Mouse (Mus musculus): ENCODE results near the gene Daw1. TPM values are rescaled to one million over a fixed set of nuclear protein-coding genes. Genes with fewer than 3 reads are reported as not detected.

Daw1 gene
- total and polyA plus RNA-seq, 2 experiments from 2014 or later = not detected

DNA sequence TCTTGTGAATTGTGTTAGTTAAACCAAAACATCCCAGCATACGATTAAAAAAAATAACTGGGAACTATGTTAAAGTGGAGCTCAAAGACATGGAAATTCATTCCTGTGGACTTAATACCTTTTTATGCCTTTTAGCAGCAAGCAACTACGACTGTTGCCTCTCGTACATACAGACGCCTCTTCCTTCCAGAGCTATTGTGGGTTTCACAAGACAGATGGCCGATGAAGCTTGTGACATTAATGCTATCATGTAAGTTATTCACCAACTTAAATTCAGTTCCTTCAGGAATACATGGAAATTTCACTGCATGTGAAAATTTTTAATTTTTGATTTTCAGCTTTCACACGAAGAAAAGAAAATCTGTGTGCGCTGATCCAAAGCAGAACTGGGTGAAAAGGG lies 41.9 kb upstream of the Daw1 start:
- no peak for TF ChIP-seq EP300 (IDR thresholded peaks at IDR 0.05; ENCODE audit: low read depth)
- no peak for TF ChIP-seq CTCF (IDR thresholded peaks at IDR 0.05; ENCODE audit: low read depth)
- H3K4me2 ChIP-seq (ENCODE audit: low read depth, low read length) = no peak overlapping the region
- WGBS = 89% methylated on average over 7 of the region's 7 CpGs

DNA sequence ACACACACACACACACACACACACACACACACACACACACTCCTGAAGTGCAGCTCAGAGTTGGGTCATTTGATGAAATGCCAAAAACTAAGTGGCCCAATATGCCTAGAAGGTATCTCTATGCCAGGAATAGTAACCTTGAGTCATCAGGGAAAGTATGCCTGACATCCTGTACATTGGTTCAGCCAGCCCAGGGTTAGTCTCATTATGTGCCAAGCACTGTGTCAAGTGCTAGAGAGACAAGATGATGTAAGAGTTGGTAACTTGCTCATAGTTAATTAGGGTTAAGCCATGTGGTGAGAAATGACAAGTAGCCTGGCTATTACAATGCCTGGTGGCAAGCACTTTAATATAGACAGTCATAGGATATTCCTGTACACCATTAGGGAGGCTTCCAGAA lies 39.6 kb upstream of the Daw1 start:
- peak; percentile 84 for DNase-seq (ENCODE audit: low spot score)
- Histone ChIP-seq H3K9ac (replicated peaks; ENCODE audit: low read depth, low read length) (no peak overlapping the region), H3K36me3 (replicated peaks; ENCODE audit: control insufficient read depth, insufficient read depth, low read length) (no peaks in the 10 kb centered on the region), H3K4me1 (ENCODE audit: control insufficient read depth, insufficient read depth) (peaks cover 11% of the 10 kb centered on the region), H3K4me2 (ENCODE audit: low read depth, low read length) (no peak overlapping the region), H3K27me3 (ENCODE audit: control insufficient read depth, insufficient read depth, low read length) (no peaks in the 10 kb centered on the region), H3K27ac (ENCODE audit: low read depth) (peak overlapping the region; percentile 22; the same call in 1 of the 2 replicates), H3K4me3 (ENCODE audit: low read depth, low read length) (no peak overlapping the region), H3K9me3 (replicated peaks; ENCODE audit: control insufficient read depth, low read length) (no peaks in the 10 kb centered on the region)
- TF ChIP-seq CTCF (IDR thresholded peaks at IDR 0.05; ENCODE audit: low read depth) (no peak), EP300 (IDR thresholded peaks at IDR 0.05; ENCODE audit: low read depth) (no peak)
- ATAC-seq (ENCODE audit: insufficient read depth, low read depth) = peak; percentile 95

More for the DNA sequence above, 41.9 kb upstream of the Daw1 start:
- H3K9me3 ChIP-seq (replicated peaks; ENCODE audit: control insufficient read depth, low read length) = no peaks in the 10 kb centered on the region
- H3K27me3 ChIP-seq (ENCODE audit: control insufficient read depth, insufficient read depth, low read length) = no peaks in the 10 kb centered on the region
- ATAC-seq (ENCODE audit: insufficient read depth, low read depth) = no peak
- H3K4me1 ChIP-seq (ENCODE audit: control insufficient read depth, insufficient read depth) = peaks cover 11% of the 10 kb centered on the region
- DNase-seq (ENCODE audit: low spot score) = no peak
- no peak overlapping the region for H3K9ac ChIP-seq (replicated peaks; ENCODE audit: low read depth, low read length)
- no peaks in the 10 kb centered on the region for H3K36me3 ChIP-seq (replicated peaks; ENCODE audit: control insufficient read depth, insufficient read depth, low read length)
- H3K4me3 ChIP-seq (ENCODE audit: low read depth, low read length) = no peak overlapping the region
- no peak overlapping the region for H3K27ac ChIP-seq (ENCODE audit: low read depth)

DNA sequence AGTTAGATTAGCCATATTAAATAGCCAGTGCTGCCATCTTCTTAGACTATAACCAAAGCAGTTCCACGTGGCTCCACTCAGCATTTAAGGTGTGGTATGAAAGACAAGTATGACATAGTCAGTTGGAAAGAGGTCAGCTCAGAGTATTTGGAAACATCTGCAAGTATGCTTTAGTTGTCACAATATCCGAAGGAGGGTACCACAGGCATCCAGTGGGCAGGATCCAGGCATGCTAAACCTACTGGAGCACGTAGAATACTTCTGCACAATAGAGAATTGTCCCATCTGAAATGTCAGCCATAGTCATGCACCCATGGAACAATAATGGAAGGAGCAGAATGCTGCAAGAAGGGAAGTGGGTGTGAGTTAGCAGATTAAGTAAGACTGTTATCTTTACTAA lies 39.2 kb upstream of the Daw1 start:
- WGBS = 71% methylated on average over 3 of the region's 3 CpGs

DNA sequence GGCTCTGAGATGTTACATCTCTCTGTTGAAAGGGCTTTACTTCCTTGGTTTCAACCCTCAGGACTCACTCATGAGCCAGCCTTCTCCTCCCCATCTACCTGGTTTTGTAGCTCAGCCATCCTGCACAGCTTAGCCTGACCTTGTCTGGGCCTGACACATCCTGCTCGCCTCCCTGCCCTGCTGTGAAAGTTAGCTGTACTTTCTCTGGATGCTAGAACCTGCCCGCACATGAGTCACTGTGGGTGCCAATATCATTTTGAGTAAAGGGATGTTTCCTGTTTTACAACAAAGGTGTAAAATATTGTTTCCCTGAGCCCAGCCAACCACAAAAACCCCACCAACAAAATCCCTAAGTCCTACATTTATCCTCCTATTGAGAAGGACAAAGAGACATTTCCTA lies 36.4 kb upstream of the Daw1 start:
- Histone ChIP-seq H3K36me3 (replicated peaks; ENCODE audit: control insufficient read depth, insufficient read depth, low read length) (no peaks in the 10 kb centered on the region), H3K9me3 (replicated peaks; ENCODE audit: control insufficient read depth, low read length) (no peaks in the 10 kb centered on the region), H3K27me3 (ENCODE audit: control insufficient read depth, insufficient read depth, low read length) (no peaks in the 10 kb centered on the region), H3K9ac (replicated peaks; ENCODE audit: low read depth, low read length) (no peak overlapping the region), H3K4me3 (ENCODE audit: low read depth, low read length) (no peak overlapping the region), H3K4me2 (ENCODE audit: low read depth, low read length) (no peak overlapping the region), H3K4me1 (ENCODE audit: control insufficient read depth, insufficient read depth) (peaks cover 6% of the 10 kb centered on the region), H3K27ac (ENCODE audit: low read depth) (no peak overlapping the region)
- 76% methylated on average over 2 of the region's 2 CpGs for WGBS
- ATAC-seq (ENCODE audit: insufficient read depth, low read depth) (no peak), DNase-seq (ENCODE audit: low spot score) (no peak)
- TF ChIP-seq CTCF (IDR thresholded peaks at IDR 0.05; ENCODE audit: low read depth) (no peak), EP300 (IDR thresholded peaks at IDR 0.05; ENCODE audit: low read depth) (no peak)

More for the DNA sequence above, 39.2 kb upstream of the Daw1 start:
- Histone ChIP-seq H3K4me2 (ENCODE audit: low read depth, low read length) (no peak overlapping the region), H3K27ac (ENCODE audit: low read depth) (peak overlapping the region; percentile 22; the same call in 1 of the 2 replicates), H3K9ac (replicated peaks; ENCODE audit: low read depth, low read length) (no peak overlapping the region), H3K9me3 (replicated peaks; ENCODE audit: control insufficient read depth, low read length) (no peaks in the 10 kb centered on the region), H3K27me3 (ENCODE audit: control insufficient read depth, insufficient read depth, low read length) (no peaks in the 10 kb centered on the region), H3K4me1 (ENCODE audit: control insufficient read depth, insufficient read depth) (peaks cover 11% of the 10 kb centered on the region), H3K4me3 (ENCODE audit: low read depth, low read length) (no peak overlapping the region), H3K36me3 (replicated peaks; ENCODE audit: control insufficient read depth, insufficient read depth, low read length) (no peaks in the 10 kb centered on the region)
- DNase-seq (ENCODE audit: low spot score) = no peak
- TF ChIP-seq EP300 (IDR thresholded peaks at IDR 0.05; ENCODE audit: low read depth) (no peak), CTCF (IDR thresholded peaks at IDR 0.05; ENCODE audit: low read depth) (no peak)
- no peak for ATAC-seq (ENCODE audit: insufficient read depth, low read depth)

DNA sequence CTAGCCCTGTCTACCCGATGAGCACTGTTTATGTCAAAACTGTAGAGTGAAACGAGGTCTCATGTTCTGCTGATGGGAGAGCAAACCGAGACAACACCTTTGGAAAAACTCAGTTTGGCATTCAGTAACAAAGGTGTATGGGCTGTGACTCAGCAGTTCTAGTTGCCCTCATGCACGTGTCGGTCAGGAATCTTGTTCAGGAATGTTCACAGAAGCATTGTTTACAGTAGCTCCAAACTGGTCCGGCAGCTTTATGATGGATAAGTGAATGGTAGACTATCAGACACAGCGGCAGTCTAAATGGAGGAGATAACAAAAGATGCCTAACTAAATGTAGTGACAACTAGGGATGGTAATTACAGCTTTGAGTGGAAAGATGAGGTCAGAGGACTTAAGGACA lies 23.7 kb upstream of the Daw1 start:
- no peaks in the 10 kb centered on the region for H3K4me1 ChIP-seq (ENCODE audit: control insufficient read depth, insufficient read depth)
- no peak overlapping the region for H3K4me3 ChIP-seq (ENCODE audit: low read depth, low read length)
- H3K9me3 ChIP-seq (replicated peaks; ENCODE audit: control insufficient read depth, low read length) = no peaks in the 10 kb centered on the region
- H3K4me2 ChIP-seq (ENCODE audit: low read depth, low read length) = no peak overlapping the region
- H3K9ac ChIP-seq (replicated peaks; ENCODE audit: low read depth, low read length) = no peak overlapping the region
- ATAC-seq (ENCODE audit: insufficient read depth, low read depth) (no peak), DNase-seq (ENCODE audit: low spot score) (no peak)
- no peaks in the 10 kb centered on the region for H3K36me3 ChIP-seq (replicated peaks; ENCODE audit: control insufficient read depth, insufficient read depth, low read length)
- no peak overlapping the region for H3K27ac ChIP-seq (ENCODE audit: low read depth)
- 51% methylated on average over 7 of the region's 7 CpGs for WGBS
- H3K27me3 ChIP-seq (ENCODE audit: control insufficient read depth, insufficient read depth, low read length) = no peaks in the 10 kb centered on the region
- no peak for TF ChIP-seq EP300 (IDR thresholded peaks at IDR 0.05; ENCODE audit: low read depth)
- no peak for TF ChIP-seq CTCF (IDR thresholded peaks at IDR 0.05; ENCODE audit: low read depth)

DNA sequence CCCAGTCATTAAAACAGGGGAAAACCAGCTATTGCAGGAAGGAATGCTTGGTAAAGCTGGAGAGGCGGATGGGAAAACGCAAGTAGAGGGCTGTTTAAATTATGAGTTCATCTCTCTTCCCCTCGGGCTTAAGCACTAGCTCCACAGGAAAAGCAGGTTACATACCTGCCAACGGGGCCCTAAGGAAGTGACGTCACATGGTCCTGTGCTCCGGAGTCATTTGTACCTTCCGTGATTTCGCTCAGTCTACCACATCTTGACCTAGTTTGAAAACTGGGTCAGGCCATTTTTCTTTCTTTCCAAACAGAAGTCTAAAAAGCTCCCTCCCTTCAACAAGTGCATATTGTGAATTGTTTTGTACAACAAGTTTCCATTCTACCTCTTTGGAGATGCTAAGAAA lies 21.7 kb upstream of the Daw1 start:
- ATAC-seq (ENCODE audit: insufficient read depth, low read depth) (no peak), DNase-seq (ENCODE audit: low spot score) (no peak)
- Histone ChIP-seq H3K4me1 (ENCODE audit: control insufficient read depth, insufficient read depth) (no peaks in the 10 kb centered on the region), H3K9ac (replicated peaks; ENCODE audit: low read depth, low read length) (no peak overlapping the region), H3K4me2 (ENCODE audit: low read depth, low read length) (no peak overlapping the region), H3K4me3 (ENCODE audit: low read depth, low read length) (no peak overlapping the region), H3K27me3 (ENCODE audit: control insufficient read depth, insufficient read depth, low read length) (no peaks in the 10 kb centered on the region), H3K27ac (ENCODE audit: low read depth) (no peak overlapping the region), H3K9me3 (replicated peaks; ENCODE audit: control insufficient read depth, low read length) (no peaks in the 10 kb centered on the region), H3K36me3 (replicated peaks; ENCODE audit: control insufficient read depth, insufficient read depth, low read length) (no peaks in the 10 kb centered on the region)
- TF ChIP-seq EP300 (IDR thresholded peaks at IDR 0.05; ENCODE audit: low read depth) (no peak), CTCF (IDR thresholded peaks at IDR 0.05; ENCODE audit: low read depth) (no peak)
- 86% methylated on average over 8 of the region's 8 CpGs for WGBS

Data from heart, postnatal 0 days (tissue).